30 mouse cellular contexts compared by ENCODE assay signal in genomic region chr2:128393921-128394320, GRCm38 (mm10).
DNase-seq lines count a peak whose midpoint lies in the region; ATAC-seq and TF ChIP-seq lines count a peak whose summit lies in the region.
"Had no signal": no experiment of that assay in that cellular context is flagged by ENCODE, and none has a peak within 500 bp of the region (broad histone marks: within the 10 kb centered on the region; RNA-seq: fewer than 3 reads in every experiment).

No protein-coding gene starts in this region.

- DNase-seq in heart, embryonic 10.5 days (ENCODE audit: low spot score), result no peak
- DNase-seq in heart, postnatal 14 days, result no peak
- DNase-seq in heart, postnatal 25 days (ENCODE audit: low spot score), result no peak
- no peak for DNase-seq in forebrain, embryonic 10.5 days (ENCODE audit: extremely low spot score, low spot score)
- DNase-seq: adrenal gland, postnatal 25 days; cerebellum, adult 18-20 months; cerebellum, postnatal 10 days; forebrain, postnatal 0 days; gastrocnemius, postnatal 10 days; kidney, adult 2 months; kidney, postnatal 36 days; layer of hippocampus, postnatal 36 days; left cerebral cortex, postnatal 4 days; lung, postnatal 36 days; midbrain, embryonic 14.5 days; retina, postnatal 1 day; right cerebral cortex, postnatal 14 days; thymus, postnatal 14 days had no signal

- 74% methylated on average over 5 of the region's 5 CpGs for WGBS in heart, embryonic 10.5 days
- whole genome bisulfite sequencing in heart, embryonic 16.5 days, result 64% methylated on average over 5 of the region's 5 CpGs
- WGBS in forebrain, embryonic 10.5 days, result 80% methylated on average over 5 of the region's 5 CpGs

- H3K79me2 ChIP-seq in myocyte (ENCODE audit: control insufficient read depth, insufficient read depth), result peaks cover 93% of the 10 kb centered on the region

- H3K4me3 ChIP-seq in heart, embryonic 10.5 days, result no peak overlapping the region
- H3K4me3 ChIP-seq in heart, embryonic 16.5 days (ENCODE audit: low read length), result no peak overlapping the region
- H3K4me3 ChIP-seq in megakaryocyte, embryonic 14.5 days (replicated peaks), result peak overlapping the region; percentile 33
- no peak overlapping the region for H3K4me3 ChIP-seq in myocyte
- H3K4me3 ChIP-seq in forebrain, embryonic 10.5 days, result no peak overlapping the region
- H3K4me3 ChIP-seq: embryonic facial prominence, embryonic 13.5 days; erythroblast, embryonic 14.5 days; forebrain, embryonic 12.5 days; intestine, embryonic 15.5 days; liver, embryonic 15.5 days; lung, embryonic 15.5 days; neural tube, embryonic 15.5 days had no signal

- peak overlapping the region; percentile 11; the same call in 1 of the 2 replicates for H3K27ac ChIP-seq in heart, embryonic 10.5 days
- H3K27ac ChIP-seq in heart, embryonic 16.5 days (ENCODE audit: low read length), result no peak overlapping the region
- no peak overlapping the region for H3K27ac ChIP-seq in forebrain, embryonic 10.5 days
- H3K27ac ChIP-seq: embryonic facial prominence, embryonic 13.5 days; forebrain, embryonic 12.5 days; intestine, embryonic 15.5 days; liver, embryonic 15.5 days; lung, embryonic 15.5 days; neural tube, embryonic 15.5 days had no signal

- no peak overlapping the region for H3K4me2 ChIP-seq in heart, embryonic 16.5 days (ENCODE audit: low read depth, low read length)
- H3K4me2 ChIP-seq in myocyte (ENCODE audit: low read depth), result peak overlapping the region; percentile 76
- H3K4me2 ChIP-seq: forebrain, embryonic 12.5 days; intestine, embryonic 15.5 days; liver, embryonic 15.5 days; lung, embryonic 15.5 days; neural tube, embryonic 15.5 days had no signal

- H3ac ChIP-seq in myocyte (ENCODE audit: control insufficient read depth, insufficient read length), result no peak overlapping the region

- ATAC-seq in heart, embryonic 16.5 days (replicated peaks; ENCODE audit: extremely low read depth, insufficient read depth, low FRiP score), result no peak
- no peak for ATAC-seq in megakaryocyte, adult 5-6 weeks (ENCODE audit: poor library complexity, severe bottlenecking)
- ATAC-seq: forebrain, postnatal 0 days; hindbrain, embryonic 16.5 days; intestine, embryonic 15.5 days had no signal

- no peaks in the 10 kb centered on the region for H3K27me3 ChIP-seq in heart, embryonic 10.5 days (ENCODE audit: insufficient read depth, poor library complexity, severe bottlenecking)
- no peaks in the 10 kb centered on the region for H3K27me3 ChIP-seq in heart, embryonic 16.5 days (ENCODE audit: control insufficient read depth, insufficient read depth, low read length)
- no peaks in the 10 kb centered on the region for H3K27me3 ChIP-seq in megakaryocyte, embryonic 14.5 days (replicated peaks)
- no peaks in the 10 kb centered on the region for H3K27me3 ChIP-seq in myocyte (ENCODE audit: control insufficient read depth, insufficient read depth, insufficient read length)
- peaks cover 44% of the 10 kb centered on the region for H3K27me3 ChIP-seq in forebrain, embryonic 10.5 days (ENCODE audit: poor library complexity, severe bottlenecking)
- H3K27me3 ChIP-seq: intestine, embryonic 15.5 days; lung, embryonic 15.5 days had no signal

- H3K9ac ChIP-seq in heart, embryonic 16.5 days (ENCODE audit: low read length), result peak overlapping the region; percentile 30; the same call in 1 of the 2 replicates
- H3K9ac ChIP-seq: embryonic facial prominence, embryonic 13.5 days; forebrain, embryonic 12.5 days; forebrain, postnatal 0 days; intestine, embryonic 15.5 days; liver, embryonic 15.5 days; lung, embryonic 15.5 days; neural tube, embryonic 15.5 days had no signal

- intact Hi-C loops in heart, postnatal 14 days (cut with DNase I), result loop anchor here (2.0 to 5.0 kb wide), 2 partner anchors 52 to 147 kb away; no protein-coding TSS in a partner anchor
- intact Hi-C loops in heart, postnatal 25 days (cut with DNase I), result loop anchor here (2.0 to 5.0 kb wide), 2 partner anchors 77 to 145 kb away; no protein-coding TSS in a partner anchor

- peaks cover 53% of the 10 kb centered on the region for H3K4me1 ChIP-seq in heart, embryonic 10.5 days
- peaks cover 32% of the 10 kb centered on the region for H3K4me1 ChIP-seq in heart, embryonic 16.5 days (ENCODE audit: control insufficient read depth, insufficient read depth, low read length)
- peaks cover 72% of the 10 kb centered on the region for H3K4me1 ChIP-seq in megakaryocyte, embryonic 14.5 days
- peaks cover 65% of the 10 kb centered on the region for H3K4me1 ChIP-seq in forebrain, embryonic 10.5 days

- H3K9me3 ChIP-seq in heart, embryonic 10.5 days, result no peaks in the 10 kb centered on the region
- H3K9me3 ChIP-seq in heart, embryonic 16.5 days (replicated peaks; ENCODE audit: control insufficient read depth, low read length), result no peaks in the 10 kb centered on the region
- no peaks in the 10 kb centered on the region for H3K9me3 ChIP-seq in megakaryocyte, embryonic 14.5 days
- H3K9me3 ChIP-seq in forebrain, embryonic 10.5 days, result no peaks in the 10 kb centered on the region
- H3K9me3 ChIP-seq: embryonic facial prominence, embryonic 13.5 days; forebrain, embryonic 12.5 days; intestine, embryonic 15.5 days; liver, embryonic 15.5 days; lung, embryonic 15.5 days; neural tube, embryonic 15.5 days had no signal

- no peak for TF ChIP-seq POLR2A in myocyte (IDR thresholded peaks at IDR 0.05; ENCODE audit: insufficient read length, low read depth)

- no peaks in the 10 kb centered on the region for H3K36me3 ChIP-seq in heart, embryonic 10.5 days
- no peaks in the 10 kb centered on the region for H3K36me3 ChIP-seq in heart, embryonic 16.5 days (ENCODE audit: control insufficient read depth, insufficient read depth)
- H3K36me3 ChIP-seq in megakaryocyte, embryonic 14.5 days (replicated peaks; ENCODE audit: low read length), result peaks cover 7% of the 10 kb centered on the region
- no peaks in the 10 kb centered on the region for H3K36me3 ChIP-seq in myocyte (ENCODE audit: control insufficient read depth, insufficient read depth)
- no peaks in the 10 kb centered on the region for H3K36me3 ChIP-seq in forebrain, embryonic 10.5 days (replicated peaks)
- H3K36me3 ChIP-seq: embryonic facial prominence, embryonic 13.5 days; forebrain, embryonic 12.5 days; intestine, embryonic 15.5 days; liver, embryonic 15.5 days; lung, embryonic 15.5 days; neural tube, embryonic 15.5 days had no signal

TF ChIP-seq in myocyte, 11 proteins besides CTCF, POLR2A, EP300 and RAD21:
- no peak for TF ChIP-seq SRF (IDR thresholded peaks at IDR 0.05; ENCODE audit: control insufficient read depth, insufficient read length, low read depth)
- TF ChIP-seq POLR2AphosphoS2 (IDR thresholded peaks at IDR 0.05; ENCODE audit: insufficient read length, low read depth), result no peak
- TF ChIP-seq TCF3 (IDR thresholded peaks at IDR 0.05; ENCODE audit: insufficient read length, low read depth), result no peak
- no peak for TF ChIP-seq CEBPB (IDR thresholded peaks at IDR 0.05; ENCODE audit: insufficient read depth, poor library complexity, severe bottlenecking)
- TF ChIP-seq E2F4 (IDR thresholded peaks at IDR 0.05; ENCODE audit: insufficient read depth), result no peak
- TF ChIP-seq MAX (IDR thresholded peaks at IDR 0.05; ENCODE audit: low read depth), result no peak
- no peak for TF ChIP-seq MYOD1 (IDR thresholded peaks at IDR 0.05; ENCODE audit: control insufficient read depth in 1 of 3, insufficient read length in 2 of 3, low read depth in 2 of 3)
- TF ChIP-seq REST (IDR thresholded peaks at IDR 0.05; ENCODE audit: insufficient read depth, insufficient read length), result no peak
- no peak for TF ChIP-seq TCF12 (IDR thresholded peaks at IDR 0.05; ENCODE audit: insufficient read depth, poor library complexity, severe bottlenecking)
